Comparison of ENCODE assay signal across 14 mouse cellular contexts in the genomic region with DNA sequence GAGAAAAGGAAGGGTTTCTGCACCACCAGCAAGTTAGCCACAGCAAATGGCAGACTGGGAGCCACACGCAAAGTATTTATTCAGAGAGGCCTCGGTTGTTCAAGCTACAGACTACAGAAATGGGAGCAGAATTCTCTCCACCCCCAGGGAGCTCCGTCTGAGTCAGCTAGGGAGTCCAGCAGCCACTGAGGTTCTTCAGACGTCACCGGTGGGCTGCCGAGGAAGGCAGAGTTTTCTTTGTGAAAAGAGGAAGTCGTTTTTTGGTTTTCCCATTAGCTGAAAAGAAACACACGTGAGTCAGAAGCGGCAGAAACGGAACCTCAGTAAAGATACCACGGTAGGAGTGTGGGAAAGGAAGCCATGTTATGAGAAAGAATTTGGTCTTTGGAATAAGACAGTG. TPM values are rescaled to one million over a fixed set of nuclear protein-coding genes. Genes with fewer than 3 reads are reported as not detected.
DNase-seq lines count a peak whose midpoint lies in the region; ATAC-seq and TF ChIP-seq lines count a peak whose summit lies in the region.
"Had no signal": no experiment of that assay in that cellular context is flagged by ENCODE, and none has a peak within 500 bp of the region (broad histone marks: within the 10 kb centered on the region; RNA-seq: fewer than 3 reads in every experiment).

No protein-coding gene starts in this region.

- H3K9ac ChIP-seq in lung, postnatal 0 days (replicated peaks; ENCODE audit: low read depth) = no peak overlapping the region
- H3K9ac ChIP-seq in midbrain, embryonic 15.5 days = no peak overlapping the region
- H3K9ac ChIP-seq: neural tube, embryonic 13.5 days had no signal

- no peaks in the 10 kb centered on the region for H3K4me1 ChIP-seq in lung, postnatal 0 days (ENCODE audit: insufficient read depth, low read depth, low read length)
- H3K4me1 ChIP-seq in small intestine, adult 2 months (ENCODE audit: control insufficient read depth, insufficient read depth, insufficient read length, low read length) = no peaks in the 10 kb centered on the region
- peaks cover 11% of the 10 kb centered on the region for H3K4me1 ChIP-seq in midbrain, embryonic 15.5 days

- no peak for TF ChIP-seq CTCF in lung, postnatal 0 days (IDR thresholded peaks at IDR 0.05)
- no peak for TF ChIP-seq CTCF in small intestine, adult 2 months (IDR thresholded peaks at IDR 0.05; ENCODE audit: extremely low read depth, insufficient read length, insufficient replicate concordance, low read depth, low read length)

- no peak overlapping the region for H3K4me2 ChIP-seq in lung, postnatal 0 days (replicated peaks; ENCODE audit: low read depth, low read length)
- H3K4me2 ChIP-seq in midbrain, embryonic 15.5 days = no peak overlapping the region
- H3K4me2 ChIP-seq: heart, embryonic 11.5 days; neural tube, embryonic 13.5 days had no signal

- ATAC-seq in lung, postnatal 0 days = no peak
- ATAC-seq in midbrain, embryonic 15.5 days (replicated peaks) = no peak
- ATAC-seq: hindbrain, postnatal 0 days had no signal

- no peaks in the 10 kb centered on the region for H3K36me3 ChIP-seq in lung, postnatal 0 days (ENCODE audit: insufficient read depth, low read length)
- H3K36me3 ChIP-seq in small intestine, adult 2 months (ENCODE audit: control insufficient read depth, insufficient read depth, low read length) = no peaks in the 10 kb centered on the region
- H3K36me3 ChIP-seq in midbrain, embryonic 15.5 days (replicated peaks) = no peaks in the 10 kb centered on the region
- H3K36me3 ChIP-seq: neural tube, embryonic 13.5 days had no signal

- 48% methylated on average over 11 of the region's 11 CpGs for WGBS in lung, postnatal 0 days
- WGBS in small intestine, adult 2 months = 68% methylated on average over 11 of the region's 11 CpGs
- 83% methylated on average over 11 of the region's 11 CpGs for WGBS in midbrain, embryonic 15.5 days

- no peak overlapping the region for H3K27ac ChIP-seq in lung, postnatal 0 days (ENCODE audit: low read length)
- peak overlapping the region; percentile 37; the same call in 1 of the 2 replicates for H3K27ac ChIP-seq in small intestine, adult 2 months (ENCODE audit: insufficient read depth, low read depth, low read length)
- no peak overlapping the region for H3K27ac ChIP-seq in midbrain, embryonic 15.5 days
- H3K27ac ChIP-seq: hindbrain, postnatal 0 days; neural tube, embryonic 13.5 days had no signal

- no peaks in the 10 kb centered on the region for H3K27me3 ChIP-seq in lung, postnatal 0 days (replicated peaks; ENCODE audit: insufficient read depth, low read length)
- H3K27me3 ChIP-seq in small intestine, adult 2 months (ENCODE audit: control insufficient read depth, insufficient read depth, low read length) = no peaks in the 10 kb centered on the region
- no peaks in the 10 kb centered on the region for H3K27me3 ChIP-seq in midbrain, embryonic 15.5 days (replicated peaks)
- H3K27me3 ChIP-seq: neural tube, embryonic 13.5 days had no signal

- no peaks in the 10 kb centered on the region for H3K9me3 ChIP-seq in lung, postnatal 0 days (ENCODE audit: low read length)
- no peaks in the 10 kb centered on the region for H3K9me3 ChIP-seq in midbrain, embryonic 15.5 days
- H3K9me3 ChIP-seq: neural tube, embryonic 13.5 days had no signal

- no peak for TF ChIP-seq POLR2A in small intestine, adult 2 months (IDR thresholded peaks at IDR 0.05; ENCODE audit: low read depth, low read length)

- TF ChIP-seq EP300 in lung, postnatal 0 days (IDR thresholded peaks at IDR 0.05) = no peak

- H3K4me3 ChIP-seq in lung, postnatal 0 days (ENCODE audit: low read depth, low read length) = no peak overlapping the region
- no peak overlapping the region for H3K4me3 ChIP-seq in small intestine, adult 2 months (ENCODE audit: low read depth, low read length)
- no peak overlapping the region for H3K4me3 ChIP-seq in midbrain, embryonic 15.5 days
- H3K4me3 ChIP-seq: neural tube, embryonic 13.5 days had no signal

- DNase-seq in lung, postnatal 0 days (ENCODE audit: low spot score) = peak; percentile 23
- no peak for DNase-seq in lung, adult 18-20 months
- peak; percentile 77 for DNase-seq in induced T-regulatory cell, adult 2 months (ENCODE audit: low read depth)
- no peak for DNase-seq in left cerebral cortex, adult 9 months (ENCODE audit: low spot score in 2 of 2)
- DNase-seq in testis, postnatal 10 days (ENCODE audit: low spot score) = no peak
- no peak for DNase-seq in cerebellum, adult 9-11 months
- DNase-seq: cerebellum, adult 11-12 months; lung, postnatal 4 days; right cerebral cortex, postnatal 14 days had no signal

RNA-seq across cellular contexts. Expression of gene Bfsp2, which starts 55.4 kb away (rescaled TPM):
- polyA plus RNA-seq in lung, postnatal 0 days (2015; fragmentation: Nextera tagmentation; extraction: Ambion mirVana) = 0.30 and 0.68 TPM in 2 replicates
- polyA plus RNA-seq in small intestine, adult 2 months (2012; rRNA removed) = 0.18 and 1.1 TPM in 2 replicates
- 1.9 and 2.3 TPM in 2 replicates for polyA plus RNA-seq in midbrain, embryonic 15.5 days (2015; fragmentation: Nextera tagmentation; extraction: Ambion mirVana)

RNA-seq across cellular contexts. Expression of gene Cdv3, which starts 59.2 kb away (rescaled TPM):
- 60.2 and 63.9 TPM in 2 replicates for polyA plus RNA-seq in lung, postnatal 0 days (2015; fragmentation: Nextera tagmentation; extraction: Ambion mirVana)
- polyA plus RNA-seq in small intestine, adult 2 months (2012; rRNA removed) = 24.4 and 60.1 TPM in 2 replicates
- polyA plus RNA-seq in midbrain, embryonic 15.5 days (2015; fragmentation: Nextera tagmentation; extraction: Ambion mirVana) = 79.1 and 83.7 TPM in 2 replicates

Comparison
In these comparisons a context has a peak if more than half of its experiments do, and no peak if none do; other contexts are left out.
1. DNase-seq: peak in lung, postnatal 0 days (single experiment) and induced T-regulatory cell, adult 2 months (single experiment); none in lung, adult 18-20 months (0 of 2), left cerebral cortex, adult 9 months (0 of 2), testis, postnatal 10 days (single experiment) and cerebellum, adult 9-11 months (single experiment).